Mouse (Mus musculus) cortical plate, adult 2 months (tissue): ENCODE results near the gene Rora.
A peak's percentile ranks its signal among the peaks of the same experiment; 100 is the strongest.

Experiments used
- CTCF ChIP-seq: fragments of 200-500 bp; IDR thresholded peaks from 2 replicates; pipeline ENCODE4 v1.5.1; 2011; ENCODE audit warnings: mild to moderate bottlenecking, control low read depth, low read length; ENCODE audit not compliant: insufficient read depth; ENCODE audit errors: extremely low read depth
- POLR2A ChIP-seq: fragments of 200-500 bp; IDR thresholded peaks from 2 replicates; pipeline ENCODE4 v1.6.1; 2011; ENCODE audit warnings: mild to moderate bottlenecking, low read length, control low read depth; ENCODE audit not compliant: insufficient read depth; ENCODE audit errors: extremely low read depth

- TF ChIP-seq CTCF (peak; percentile 68), POLR2A (no peak)
These were observed 642.8 kb downstream of the Rora start for GRCm38 (mm10) chr9:69296418-69296817.
